Mouse (Mus musculus): ENCODE results near the gene Dnm2. TPM values are rescaled to one million over a fixed set of nuclear protein-coding genes. Genes with fewer than 3 reads are reported as not detected.

Dnm2 gene
- polyA plus RNA-seq, 1 experiment from 2014 or later, result 53.1 TPM

DNA sequence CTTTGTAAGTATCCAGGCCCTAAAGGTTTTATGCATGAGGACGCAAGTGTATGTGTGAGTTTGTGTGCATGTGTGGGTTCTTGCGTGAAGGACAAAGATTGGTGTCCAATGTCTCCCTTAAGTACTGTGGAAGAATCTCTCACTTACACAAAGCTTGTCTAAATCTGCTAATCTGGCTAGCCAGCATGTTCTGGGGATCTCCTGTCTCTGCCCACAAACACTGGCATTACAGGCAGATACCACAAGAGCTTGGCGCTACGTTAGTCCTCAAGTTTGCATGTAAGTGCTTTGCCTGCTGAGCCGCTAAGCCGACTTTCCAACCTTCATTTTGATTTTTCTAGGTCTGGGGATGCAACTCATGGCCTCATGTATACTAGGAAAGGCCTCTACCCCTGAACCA is 12.9 kb downstream of the Dnm2 start:
- H3K4me2 ChIP-seq (ENCODE audit: low read depth, low read length), result no peak overlapping the region
- 94% methylated on average over 6 of the region's 6 CpGs for WGBS
- no peak for ATAC-seq (ENCODE audit: low read depth)

DNA sequence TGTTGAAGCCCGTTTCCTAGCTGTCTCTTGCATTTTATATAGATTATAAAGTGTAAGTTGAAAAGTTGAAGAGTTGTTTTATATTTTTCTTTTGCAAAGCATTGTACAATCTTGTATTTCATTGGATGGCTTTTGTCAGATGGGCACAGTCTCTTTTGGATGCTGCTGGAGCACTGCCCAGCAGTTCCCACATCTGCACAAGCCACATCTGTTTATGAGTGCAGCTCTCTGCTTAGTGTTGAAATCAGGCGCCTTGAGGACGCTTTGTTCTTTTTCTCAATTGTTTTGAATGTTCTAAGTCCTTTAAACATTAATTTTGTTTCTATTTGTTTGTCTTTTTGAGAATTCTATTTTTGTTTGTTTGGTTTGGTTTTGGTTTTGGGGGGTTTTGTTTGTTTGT is 13.5 kb downstream of the Dnm2 start:
- no peak overlapping the region for H3K4me3 ChIP-seq (ENCODE audit: low read depth, low read length)
- no peak overlapping the region for H3K9ac ChIP-seq (replicated peaks; ENCODE audit: low read depth, low read length)
- 59% methylated on average over 3 of the region's 3 CpGs for WGBS
- ATAC-seq (ENCODE audit: low read depth), result no peak
- no peak overlapping the region for H3K27ac ChIP-seq (ENCODE audit: low read depth, low read length)
- H3K36me3 ChIP-seq (ENCODE audit: control insufficient read depth, insufficient read depth, low read length), result no peaks in the 10 kb centered on the region
- H3K27me3 ChIP-seq (ENCODE audit: control insufficient read depth, insufficient read depth, low read length), result no peaks in the 10 kb centered on the region
- no peak overlapping the region for H3K4me2 ChIP-seq (ENCODE audit: low read depth, low read length)
- no peaks in the 10 kb centered on the region for H3K9me3 ChIP-seq (ENCODE audit: control insufficient read depth, low read length)
- no peaks in the 10 kb centered on the region for H3K4me1 ChIP-seq (ENCODE audit: control insufficient read depth, insufficient read depth, low read length)

More for the DNA sequence above, 12.9 kb downstream of the Dnm2 start:
- no peak overlapping the region for H3K4me3 ChIP-seq (ENCODE audit: low read depth, low read length)
- H3K27ac ChIP-seq (ENCODE audit: low read depth, low read length), result no peak overlapping the region
- H3K27me3 ChIP-seq (ENCODE audit: control insufficient read depth, insufficient read depth, low read length), result no peaks in the 10 kb centered on the region
- H3K9me3 ChIP-seq (ENCODE audit: control insufficient read depth, low read length), result no peaks in the 10 kb centered on the region
- no peaks in the 10 kb centered on the region for H3K4me1 ChIP-seq (ENCODE audit: control insufficient read depth, insufficient read depth, low read length)
- no peak overlapping the region for H3K9ac ChIP-seq (replicated peaks; ENCODE audit: low read depth, low read length)
- no peaks in the 10 kb centered on the region for H3K36me3 ChIP-seq (ENCODE audit: control insufficient read depth, insufficient read depth, low read length)

DNA sequence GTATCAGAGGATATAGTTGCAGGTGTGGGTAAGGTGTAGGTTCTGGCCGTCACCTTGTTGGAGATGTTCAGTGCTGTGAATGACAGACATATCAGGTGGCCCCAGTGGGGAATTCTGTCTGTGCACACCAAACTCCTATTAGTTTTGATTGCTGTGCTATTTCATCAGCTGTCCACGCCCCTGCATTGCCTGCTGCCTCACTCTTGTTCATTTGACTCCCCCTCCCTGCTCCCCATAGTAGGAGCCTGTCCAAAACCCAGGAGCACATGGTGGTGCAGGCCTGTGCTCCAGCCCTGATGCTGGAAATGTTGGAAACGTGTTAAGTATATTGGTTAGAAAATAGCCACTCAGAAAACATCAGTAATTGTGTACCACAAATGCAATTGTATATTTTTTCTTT is 14.7 kb downstream of the Dnm2 start:
- no peak for ATAC-seq (ENCODE audit: low read depth)
- no peaks in the 10 kb centered on the region for H3K9me3 ChIP-seq (ENCODE audit: control insufficient read depth, low read length)
- H3K4me2 ChIP-seq (ENCODE audit: low read depth, low read length), result no peak overlapping the region
- 76% methylated on average over 3 of the region's 3 CpGs for WGBS
- no peak overlapping the region for H3K9ac ChIP-seq (replicated peaks; ENCODE audit: low read depth, low read length)
- H3K4me3 ChIP-seq (ENCODE audit: low read depth, low read length), result no peak overlapping the region
- H3K4me1 ChIP-seq (ENCODE audit: control insufficient read depth, insufficient read depth, low read length), result no peaks in the 10 kb centered on the region
- no peaks in the 10 kb centered on the region for H3K27me3 ChIP-seq (ENCODE audit: control insufficient read depth, insufficient read depth, low read length)
- no peak overlapping the region for H3K27ac ChIP-seq (ENCODE audit: low read depth, low read length)
- H3K36me3 ChIP-seq (ENCODE audit: control insufficient read depth, insufficient read depth, low read length), result no peaks in the 10 kb centered on the region

DNA sequence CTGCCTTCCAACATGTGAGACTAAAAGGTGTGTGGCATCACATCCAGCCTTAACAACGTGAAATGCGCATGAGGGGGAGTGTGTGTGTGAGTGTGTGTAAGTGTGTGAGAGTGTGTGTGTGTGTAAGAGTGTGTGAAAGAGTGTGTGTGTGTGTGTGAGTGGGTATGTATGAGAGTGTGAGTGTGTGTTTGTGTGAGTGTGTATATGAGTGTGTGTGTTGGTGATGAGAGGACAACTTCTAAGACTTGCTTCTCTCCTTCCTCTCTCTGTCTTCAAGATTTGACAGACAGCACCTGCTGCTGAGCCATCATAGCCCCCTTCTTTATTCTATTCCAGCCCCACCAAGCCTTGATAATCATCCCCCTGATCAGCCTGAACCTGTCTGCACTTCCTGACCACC is 15.2 kb downstream of the Dnm2 start:
- H3K27ac ChIP-seq (ENCODE audit: low read depth, low read length), result no peak overlapping the region
- no peaks in the 10 kb centered on the region for H3K36me3 ChIP-seq (ENCODE audit: control insufficient read depth, insufficient read depth, low read length)
- no peak overlapping the region for H3K4me3 ChIP-seq (ENCODE audit: low read depth, low read length)
- no peak for ATAC-seq (ENCODE audit: low read depth)
- no peaks in the 10 kb centered on the region for H3K9me3 ChIP-seq (ENCODE audit: control insufficient read depth, low read length)
- no peaks in the 10 kb centered on the region for H3K4me1 ChIP-seq (ENCODE audit: control insufficient read depth, insufficient read depth, low read length)
- H3K9ac ChIP-seq (replicated peaks; ENCODE audit: low read depth, low read length), result no peak overlapping the region
- no peak overlapping the region for H3K4me2 ChIP-seq (ENCODE audit: low read depth, low read length)
- 96% methylated on average over 2 of the region's 2 CpGs for WGBS
- H3K27me3 ChIP-seq (ENCODE audit: control insufficient read depth, insufficient read depth, low read length), result no peaks in the 10 kb centered on the region

DNA sequence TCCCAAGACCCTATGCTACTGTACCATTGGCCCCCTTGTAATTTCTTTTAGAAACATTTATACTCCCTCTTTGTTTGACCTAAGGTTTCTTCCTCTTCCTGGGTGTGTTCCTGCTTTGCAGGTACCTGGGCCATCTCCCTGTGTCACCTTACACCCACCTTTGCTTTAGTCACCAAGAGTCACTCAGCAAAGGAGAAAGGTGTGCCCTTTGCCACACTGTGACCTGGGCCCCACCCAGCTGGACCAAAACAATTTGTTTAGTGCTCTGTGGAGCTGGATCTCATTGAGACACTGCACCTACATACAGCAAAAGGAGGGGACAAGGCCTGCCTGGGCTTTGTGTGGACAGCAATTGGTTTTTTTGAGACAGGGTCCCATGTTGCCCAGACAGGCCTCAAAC is 15.7 kb downstream of the Dnm2 start:
- Histone ChIP-seq H3K4me2 (ENCODE audit: low read depth, low read length) (no peak overlapping the region), H3K27ac (ENCODE audit: low read depth, low read length) (no peak overlapping the region), H3K9me3 (ENCODE audit: control insufficient read depth, low read length) (no peaks in the 10 kb centered on the region), H3K27me3 (ENCODE audit: control insufficient read depth, insufficient read depth, low read length) (no peaks in the 10 kb centered on the region), H3K4me3 (ENCODE audit: low read depth, low read length) (no peak overlapping the region), H3K9ac (replicated peaks; ENCODE audit: low read depth, low read length) (no peak overlapping the region), H3K36me3 (ENCODE audit: control insufficient read depth, insufficient read depth, low read length) (no peaks in the 10 kb centered on the region), H3K4me1 (ENCODE audit: control insufficient read depth, insufficient read depth, low read length) (no peaks in the 10 kb centered on the region)
- no peak for ATAC-seq (ENCODE audit: low read depth)

DNA sequence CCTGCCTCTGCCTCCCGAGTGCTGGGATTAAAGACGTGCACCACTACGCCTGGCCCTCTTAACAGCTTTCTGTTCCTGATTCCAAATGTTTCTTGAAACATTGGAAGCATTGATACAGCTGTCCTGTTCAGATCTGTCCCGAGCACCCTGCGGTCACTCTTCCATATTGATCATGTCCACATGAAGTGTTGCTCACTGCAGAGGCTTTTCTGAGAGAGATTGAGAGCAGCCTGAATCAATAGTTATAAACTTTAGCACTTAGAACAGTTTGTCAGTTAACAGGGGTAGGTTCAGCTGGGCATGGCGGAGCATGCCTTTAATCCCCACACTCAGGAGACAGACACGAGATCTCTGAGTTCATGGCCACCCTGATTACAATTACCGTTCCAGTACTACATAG is 19.1 kb downstream of the Dnm2 start:
- ATAC-seq (ENCODE audit: low read depth), result no peak
- 93% methylated on average over 8 of the region's 8 CpGs for WGBS
- Histone ChIP-seq H3K4me1 (ENCODE audit: control insufficient read depth, insufficient read depth, low read length) (no peaks in the 10 kb centered on the region), H3K4me2 (ENCODE audit: low read depth, low read length) (no peak overlapping the region), H3K4me3 (ENCODE audit: low read depth, low read length) (no peak overlapping the region), H3K27me3 (ENCODE audit: control insufficient read depth, insufficient read depth, low read length) (no peaks in the 10 kb centered on the region), H3K36me3 (ENCODE audit: control insufficient read depth, insufficient read depth, low read length) (no peaks in the 10 kb centered on the region), H3K27ac (ENCODE audit: low read depth, low read length) (no peak overlapping the region), H3K9ac (replicated peaks; ENCODE audit: low read depth, low read length) (no peak overlapping the region), H3K9me3 (ENCODE audit: control insufficient read depth, low read length) (no peaks in the 10 kb centered on the region)

DNA sequence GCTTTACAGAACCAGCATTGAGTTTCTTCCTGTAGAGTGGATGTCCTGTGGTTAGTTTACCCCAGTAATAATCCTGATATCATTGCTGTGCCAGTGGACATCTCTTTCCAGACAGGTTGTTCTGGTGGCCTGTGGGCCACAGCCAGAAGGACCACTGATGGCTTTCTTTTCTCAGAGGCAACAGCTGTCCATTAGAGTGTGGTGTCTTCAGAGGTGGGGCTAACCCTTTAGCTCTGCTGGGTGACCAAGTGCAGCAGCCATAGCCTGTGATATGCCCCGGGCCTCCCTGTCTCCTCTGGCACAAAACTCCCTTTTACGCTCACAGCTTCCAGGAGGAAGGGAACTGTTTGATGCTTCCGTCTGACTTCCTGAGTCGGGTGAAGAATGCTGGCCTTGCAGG is 19.9 kb downstream of the Dnm2 start:
- 87% methylated on average over 4 of the region's 4 CpGs for WGBS
- no peak for ATAC-seq (ENCODE audit: low read depth)

DNA sequence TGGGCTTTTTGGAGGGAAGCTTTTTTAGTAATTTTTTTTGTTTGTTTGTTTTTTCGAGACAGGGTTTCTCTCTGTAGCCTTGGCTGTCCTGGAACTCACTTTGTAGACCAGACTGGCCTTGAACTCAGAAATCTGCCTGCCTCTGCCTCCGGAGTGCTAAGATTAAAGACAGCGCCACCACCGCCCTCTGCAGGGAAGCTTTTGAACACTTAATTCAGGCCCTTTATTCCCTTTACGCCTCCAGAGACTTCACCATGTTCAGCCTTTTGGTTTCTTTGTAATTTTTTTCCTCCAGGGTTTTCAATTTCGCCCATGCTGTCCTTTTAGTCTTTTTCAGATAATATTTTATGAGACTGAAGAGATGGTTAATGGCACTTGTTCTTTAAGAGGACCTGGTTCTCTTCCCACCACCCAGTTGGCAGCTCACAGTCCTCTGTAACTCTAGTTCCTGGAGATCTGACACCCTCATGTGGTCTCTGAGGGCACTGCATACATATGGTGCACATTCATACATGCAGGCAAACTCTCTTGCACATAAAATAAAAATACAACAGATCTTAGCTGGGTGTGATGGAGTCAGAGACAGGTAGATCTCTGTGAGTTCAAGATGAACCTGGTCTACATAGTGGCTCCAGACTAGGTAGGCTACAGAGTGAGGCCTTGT is 20.5 kb downstream of the Dnm2 start:
- WGBS, result 95% methylated on average over 6 of the region's 6 CpGs
- H3K27ac ChIP-seq (ENCODE audit: low read depth, low read length), result no peak overlapping the region
- no peak for ATAC-seq (ENCODE audit: low read depth)
- H3K4me2 ChIP-seq (ENCODE audit: low read depth, low read length), result no peak overlapping the region
- H3K4me1 ChIP-seq (ENCODE audit: control insufficient read depth, insufficient read depth, low read length), result no peaks in the 10 kb centered on the region
- H3K9ac ChIP-seq (replicated peaks; ENCODE audit: low read depth, low read length), result no peak overlapping the region
- no peak overlapping the region for H3K4me3 ChIP-seq (ENCODE audit: low read depth, low read length)
- H3K9me3 ChIP-seq (ENCODE audit: control insufficient read depth, low read length), result no peaks in the 10 kb centered on the region
- no peaks in the 10 kb centered on the region for H3K36me3 ChIP-seq (ENCODE audit: control insufficient read depth, insufficient read depth, low read length)
- H3K27me3 ChIP-seq (ENCODE audit: control insufficient read depth, insufficient read depth, low read length), result no peaks in the 10 kb centered on the region

More for the DNA sequence above, 19.9 kb downstream of the Dnm2 start:
- no peaks in the 10 kb centered on the region for H3K4me1 ChIP-seq (ENCODE audit: control insufficient read depth, insufficient read depth, low read length)
- no peaks in the 10 kb centered on the region for H3K36me3 ChIP-seq (ENCODE audit: control insufficient read depth, insufficient read depth, low read length)
- no peak overlapping the region for H3K4me2 ChIP-seq (ENCODE audit: low read depth, low read length)
- no peaks in the 10 kb centered on the region for H3K9me3 ChIP-seq (ENCODE audit: control insufficient read depth, low read length)
- no peak overlapping the region for H3K27ac ChIP-seq (ENCODE audit: low read depth, low read length)
- H3K27me3 ChIP-seq (ENCODE audit: control insufficient read depth, insufficient read depth, low read length), result no peaks in the 10 kb centered on the region
- H3K4me3 ChIP-seq (ENCODE audit: low read depth, low read length), result no peak overlapping the region
- no peak overlapping the region for H3K9ac ChIP-seq (replicated peaks; ENCODE audit: low read depth, low read length)

DNA sequence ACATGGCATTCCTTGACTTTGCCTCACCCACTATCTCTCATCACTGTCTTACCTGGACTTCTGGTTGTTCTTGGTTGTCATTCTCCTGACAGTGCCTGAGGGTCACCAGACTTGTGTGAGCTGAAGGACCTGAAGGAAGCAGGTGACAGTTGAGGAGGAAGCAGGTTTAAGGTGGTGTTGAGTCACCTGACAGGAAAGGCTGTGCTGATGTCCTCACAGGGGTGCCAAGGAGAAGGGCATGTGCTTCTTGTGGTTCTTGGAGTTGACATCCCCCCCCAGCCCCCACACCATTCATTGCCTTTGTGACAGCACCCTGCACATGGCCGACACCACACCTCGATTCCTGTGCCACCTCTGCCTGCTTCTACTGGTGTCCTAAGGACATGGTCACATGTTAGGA is 23.1 kb downstream of the Dnm2 start:
- no peaks in the 10 kb centered on the region for H3K9me3 ChIP-seq (ENCODE audit: control insufficient read depth, low read length)
- ATAC-seq (ENCODE audit: low read depth), result no peak

More for the DNA sequence above, 23.1 kb downstream of the Dnm2 start:
- Histone ChIP-seq H3K27me3 (ENCODE audit: control insufficient read depth, insufficient read depth, low read length) (no peaks in the 10 kb centered on the region), H3K36me3 (ENCODE audit: control insufficient read depth, insufficient read depth, low read length) (no peaks in the 10 kb centered on the region), H3K9ac (replicated peaks; ENCODE audit: low read depth, low read length) (no peak overlapping the region), H3K4me1 (ENCODE audit: control insufficient read depth, insufficient read depth, low read length) (no peaks in the 10 kb centered on the region), H3K4me2 (ENCODE audit: low read depth, low read length) (no peak overlapping the region), H3K27ac (ENCODE audit: low read depth, low read length) (no peak overlapping the region), H3K4me3 (ENCODE audit: low read depth, low read length) (no peak overlapping the region)
- WGBS, result 98% methylated on average over 2 of the region's 2 CpGs

All from neural tube, embryonic 14.5 days (tissue).